Mouse (Mus musculus) midbrain, embryonic 13.5 days (tissue): ENCODE results near the gene Cln5. TPM values are rescaled to one million over a fixed set of nuclear protein-coding genes. Genes with fewer than 3 reads are reported as not detected.
A peak's percentile ranks its signal among the peaks of the same experiment; 100 is the strongest.

Experiments used
- ATAC-seq: fragments of 200-750 bp; cut with Nextera tagmentation; 2 replicates; pipeline ENCODE4 v1.8.0; 2017; ENCODE audit warnings: mild to moderate bottlenecking, moderate TSS enrichment, moderate library complexity
- H3K27ac ChIP-seq: fragments of 300-500 bp; sonication (generic); 2 replicates; pipeline ENCODE4 v1.5.1; 2015; ENCODE audit warnings: inconsistent platforms, mild to moderate bottlenecking, moderate library complexity
- H3K27me3 ChIP-seq: fragments of 300-500 bp; sonication (generic); 2 replicates; pipeline ENCODE4 v1.6.1; 2015; ENCODE audit warnings: mild to moderate bottlenecking, inconsistent platforms
- H3K36me3 ChIP-seq: fragments of 300-500 bp; sonication (generic); 2 replicates; pipeline ENCODE4 v1.6.1; 2015; ENCODE audit warnings: mild to moderate bottlenecking, inconsistent platforms
- H3K4me1 ChIP-seq: fragments of 300-500 bp; sonication (generic); replicated peaks from 2 replicates; pipeline ENCODE4 v1.6.1; 2015; ENCODE audit warnings: inconsistent platforms
- H3K4me2 ChIP-seq: fragments of 300-500 bp; sonication (generic); replicated peaks from 2 replicates; pipeline ENCODE4 v1.6.1; 2015; ENCODE audit warnings: moderate library complexity, mild to moderate bottlenecking, inconsistent platforms
- H3K4me3 ChIP-seq: fragments of 300-500 bp; sonication (generic); replicated peaks from 2 replicates; pipeline ENCODE4 v1.5.1; 2015; ENCODE audit warnings: mild to moderate bottlenecking, inconsistent platforms
- H3K9ac ChIP-seq: fragments of 300-500 bp; sonication (generic); replicated peaks from 2 replicates; pipeline ENCODE4 v1.6.1; 2015; ENCODE audit warnings: mild to moderate bottlenecking, inconsistent platforms
- H3K9me3 ChIP-seq: fragments of 300-500 bp; sonication (generic); 2 replicates; pipeline ENCODE4 v1.6.1; 2016; ENCODE audit warnings: mild to moderate bottlenecking, inconsistent platforms
- WGBS: fragments of 180-500 bp; shearing (Covaris S2); methylation state at CpG from one replicate; pipeline ENCODE4 v1.1.7; 2015; 5-methylcytosine and 5-hydroxymethylcytosine counted together
- polyA plus RNA-seq: library from polyadenylated mRNA; unstranded; fragments of >200 nt; fragmentation: Nextera tagmentation; extraction: Ambion mirVana; gene quantifications from 2 replicates; pipeline ENCODE4 v1.2.1, GENCODE M21; 2015

The Cln5 gene
- polyA plus RNA-seq, 1 experiment from 2014 or later: 13.8 TPM

GRCm38 (mm10) chr14:103059495-103059894, 10.5 kb upstream of the Cln5 start:
- Histone ChIP-seq H3K4me3 (no peak overlapping the region), H3K27ac (no peak overlapping the region), H3K4me2 (no peak overlapping the region), H3K36me3 (no peaks in the 10 kb centered on the region), H3K4me1 (no peaks in the 10 kb centered on the region), H3K9me3 (no peaks in the 10 kb centered on the region), H3K27me3 (no peaks in the 10 kb centered on the region), H3K9ac (no peak overlapping the region)
- 87% methylated on average over 10 of the region's 10 CpGs for WGBS
- no peak for ATAC-seq

- H3K27ac ChIP-seq: no peak overlapping the region
- no peaks in the 10 kb centered on the region for H3K36me3 ChIP-seq
- 11% methylated on average over 10 of the region's 10 CpGs for WGBS
- no peaks in the 10 kb centered on the region for H3K9me3 ChIP-seq
- no peak overlapping the region for H3K9ac ChIP-seq
- no peaks in the 10 kb centered on the region for H3K27me3 ChIP-seq
- H3K4me2 ChIP-seq: no peak overlapping the region
- peaks cover 6% of the 10 kb centered on the region for H3K4me1 ChIP-seq
- H3K4me3 ChIP-seq: no peak overlapping the region
- no peak for ATAC-seq
Observed at GRCm38 (mm10) chr14:103065294-103066167, 4.5 kb upstream of the Cln5 start.

- H3K4me1 ChIP-seq: peaks cover 11% of the 10 kb centered on the region
- peak; percentile 80 for ATAC-seq
- WGBS: 8% methylated on average over 12 of the region's 12 CpGs
Observed at GRCm38 (mm10) chr14:103069465-103069863, 552 bp upstream of the Cln5 start.

GRCm38 (mm10) chr14:103070790-103071189, 774 bp downstream of the Cln5 start:
- Histone ChIP-seq H3K9ac (peak overlapping the region; percentile 82), H3K4me3 (peak overlapping the region; percentile 70), H3K27me3 (peaks cover 2% of the 10 kb centered on the region; the same call in 1 of the 2 replicates), H3K4me2 (peak overlapping the region; percentile 77), H3K9me3 (no peaks in the 10 kb centered on the region), H3K36me3 (peaks cover 25% of the 10 kb centered on the region), H3K27ac (no peak overlapping the region), H3K4me1 (peaks cover 11% of the 10 kb centered on the region)
- WGBS: 4% methylated on average over 10 of the region's 10 CpGs
- peak; percentile 7 for ATAC-seq

More at GRCm38 (mm10) chr14:103069465-103069863, 552 bp upstream of the Cln5 start:
- Histone ChIP-seq H3K27me3 (peaks cover 2% of the 10 kb centered on the region; the same call in 1 of the 2 replicates), H3K9ac (peak overlapping the region; percentile 82), H3K4me3 (peak overlapping the region; percentile 70), H3K4me2 (peak overlapping the region; percentile 77), H3K9me3 (no peaks in the 10 kb centered on the region), H3K36me3 (peaks cover 15% of the 10 kb centered on the region), H3K27ac (peak overlapping the region; percentile 84)

GRCm38 (mm10) chr14:103071471-103071870, 1.5 kb downstream of the Cln5 start:
- Histone ChIP-seq H3K4me3 (no peak overlapping the region), H3K9ac (no peak overlapping the region), H3K9me3 (no peaks in the 10 kb centered on the region), H3K4me1 (peaks cover 11% of the 10 kb centered on the region), H3K4me2 (no peak overlapping the region), H3K36me3 (peaks cover 28% of the 10 kb centered on the region), H3K27ac (no peak overlapping the region), H3K27me3 (peaks cover 2% of the 10 kb centered on the region; the same call in 1 of the 2 replicates)
- 92% methylated on average over 12 of the region's 12 CpGs for WGBS
- no peak for ATAC-seq

GRCm38 (mm10) chr14:103072731-103073130, 2.7 kb downstream of the Cln5 start:
- Histone ChIP-seq H3K9ac (no peak overlapping the region), H3K4me1 (peaks cover 11% of the 10 kb centered on the region), H3K4me3 (no peak overlapping the region), H3K27me3 (peaks cover 2% of the 10 kb centered on the region; the same call in 1 of the 2 replicates), H3K9me3 (no peaks in the 10 kb centered on the region), H3K27ac (no peak overlapping the region), H3K4me2 (no peak overlapping the region), H3K36me3 (peaks cover 33% of the 10 kb centered on the region)
- WGBS: 91% methylated on average over 4 of the region's 4 CpGs
- no peak for ATAC-seq

- no peak for ATAC-seq
- no peak overlapping the region for H3K27ac ChIP-seq
- 78% methylated on average over 8 of the region's 8 CpGs for WGBS
- H3K4me1 ChIP-seq: peaks cover 11% of the 10 kb centered on the region
- H3K9ac ChIP-seq: no peak overlapping the region
- H3K4me2 ChIP-seq: no peak overlapping the region
- H3K9me3 ChIP-seq: no peaks in the 10 kb centered on the region
- peaks cover 2% of the 10 kb centered on the region; the same call in 1 of the 2 replicates for H3K27me3 ChIP-seq
- peaks cover 44% of the 10 kb centered on the region for H3K36me3 ChIP-seq
- H3K4me3 ChIP-seq: no peak overlapping the region
Observed at GRCm38 (mm10) chr14:103073825-103074224, 3.8 kb downstream of the Cln5 start.

GRCm38 (mm10) chr14:103075166-103075565, 5.2 kb downstream of the Cln5 start:
- H3K4me2 ChIP-seq: no peak overlapping the region
- WGBS: 62% methylated on average over 7 of the region's 7 CpGs

GRCm38 (mm10) chr14:103077272-103078005, 7.4 kb downstream of the Cln5 start:
- H3K36me3 ChIP-seq: peaks cover 51% of the 10 kb centered on the region
- no peaks in the 10 kb centered on the region for H3K9me3 ChIP-seq
- H3K4me3 ChIP-seq: no peak overlapping the region
- no peaks in the 10 kb centered on the region for H3K27me3 ChIP-seq
- H3K27ac ChIP-seq: no peak overlapping the region
- no peak overlapping the region for H3K9ac ChIP-seq
- no peak for ATAC-seq
- no peaks in the 10 kb centered on the region; the same call in 1 of the 2 replicates for H3K4me1 ChIP-seq
- no peak overlapping the region for H3K4me2 ChIP-seq
- WGBS: 90% methylated on average over 9 of the region's 9 CpGs

More at GRCm38 (mm10) chr14:103075166-103075565, 5.2 kb downstream of the Cln5 start:
- H3K9me3 ChIP-seq: no peaks in the 10 kb centered on the region
- no peak overlapping the region; the same call in 1 of the 2 replicates for H3K9ac ChIP-seq
- no peak overlapping the region for H3K27ac ChIP-seq
- H3K27me3 ChIP-seq: peaks cover 2% of the 10 kb centered on the region; the same call in 1 of the 2 replicates
- no peak overlapping the region for H3K4me3 ChIP-seq
- peaks cover 6% of the 10 kb centered on the region for H3K4me1 ChIP-seq
- no peak for ATAC-seq
- H3K36me3 ChIP-seq: peaks cover 50% of the 10 kb centered on the region

- Histone ChIP-seq H3K27me3 (no peaks in the 10 kb centered on the region), H3K4me2 (no peak overlapping the region), H3K9me3 (no peaks in the 10 kb centered on the region), H3K36me3 (peaks cover 50% of the 10 kb centered on the region), H3K27ac (no peak overlapping the region), H3K9ac (no peak overlapping the region), H3K4me3 (no peak overlapping the region), H3K4me1 (no peaks in the 10 kb centered on the region; the same call in 1 of the 2 replicates)
- WGBS: 87% methylated on average over 16 of the region's 16 CpGs
- no peak for ATAC-seq
Observed at GRCm38 (mm10) chr14:103078006-103078912, 8.2 kb downstream of the Cln5 start.
